21 mouse cellular contexts compared by ENCODE assay signal in genomic region chr1:54934911-54935310, GRCm38 (mm10). TPM values are rescaled to one million over a fixed set of nuclear protein-coding genes. Genes with fewer than 3 reads are reported as not detected.
DNase-seq lines count a peak whose midpoint lies in the region; ATAC-seq and TF ChIP-seq lines count a peak whose summit lies in the region.
"Had no signal": no experiment of that assay in that cellular context is flagged by ENCODE, and none has a peak within 500 bp of the region (broad histone marks: within the 10 kb centered on the region; RNA-seq: fewer than 3 reads in every experiment).

No protein-coding gene starts in this region.

- peak; percentile 39 for DNase-seq in lung, postnatal 10 days
- no peak for DNase-seq in lung, adult 2 months
- peak; percentile 45 for DNase-seq in R1 (ENCODE audit: low read depth, low spot score)
- no peak for DNase-seq in embryo, embryonic 10.5 days (ENCODE audit: low spot score)
- DNase-seq in gastrocnemius, postnatal 10 days = no peak
- DNase-seq in gastrocnemius, postnatal 36 days = no peak
- DNase-seq: cerebellum, adult 9-10 months; kidney, adult 9 months; layer of hippocampus, adult 9-11 months; left cerebral cortex, postnatal 4 days; midbrain, embryonic 14.5 days; retina, postnatal 1 day; thymus, postnatal 36 days had no signal

- TF ChIP-seq POLR2A in lung, adult 2 months (IDR thresholded peaks at IDR 0.05; ENCODE audit: borderline replicate concordance, extremely low read depth, low read depth, low read length) = no peak

- 44% methylated on average over 2 of the region's 2 CpGs for WGBS in lung, adult 2 months

- H3K4me3 ChIP-seq in lung, adult 2 months (replicated peaks; ENCODE audit: extremely low read depth, low read depth, low read length) = no peak overlapping the region
- H3K4me3 ChIP-seq: embryonic facial prominence, embryonic 12.5 days; erythroblast, embryonic 14.5 days; forebrain, embryonic 13.5 days; heart, embryonic 10.5 days; hindbrain, embryonic 13.5 days; left cerebral cortex, adult 2 months had no signal

- intact Hi-C loops in gastrocnemius, postnatal 36 days (cut with DNase I) = no loop called here

- ATAC-seq in CD4-positive, CD25-positive, alpha-beta regulatory T cell, adult 4 months = peak; percentile 34
- ATAC-seq in megakaryocyte progenitor cell, adult 5-6 weeks (replicated peaks; ENCODE audit: poor library complexity) = peak; percentile 79
- ATAC-seq: forebrain, embryonic 13.5 days had no signal

- TF ChIP-seq CTCF in lung, adult 2 months (IDR thresholded peaks at IDR 0.05; ENCODE audit: insufficient read depth, low read length) = no peak

- H3K4me1 ChIP-seq in lung, adult 2 months (ENCODE audit: control insufficient read depth, insufficient read depth, low read length) = no peaks in the 10 kb centered on the region
- H3K4me1 ChIP-seq: forebrain, embryonic 13.5 days; hindbrain, embryonic 13.5 days had no signal

RNA-seq across cellular contexts. Expression of gene Ankrd44, which starts 8.7 kb away (rescaled TPM):
- 39.0 and 67.3 TPM in 2 replicates for polyA plus RNA-seq in lung, adult 2 months (2012; rRNA removed)
- polyA plus RNA-seq in CD4-positive, CD25-positive, alpha-beta regulatory T cell, adult 4 months (2017; shearing (Covaris generic)) = 100 to 1,000 TPM; 167 to 195 TPM
- 106 and 110 TPM in 2 replicates for total RNA-seq in megakaryocyte progenitor cell, adult 5-6 weeks (2015)
- 69.3 and 69.8 TPM in 2 replicates for total RNA-seq in megakaryocyte progenitor cell, adult 5-6 weeks (2017)
- 10 to 100 TPM; 14.5 to 16.9 TPM for total RNA-seq in gastrocnemius, postnatal 10 days (2021)
- 1 to 10 TPM; 5.1 to 6.2 TPM for total RNA-seq in gastrocnemius, postnatal 36 days (2021)

Comparison
In these comparisons a context has a peak if more than half of its experiments do, and no peak if none do; other contexts are left out.
1. DNase-seq: peak in lung, postnatal 10 days (single experiment) and R1 (single experiment); none in lung, adult 2 months (single experiment), embryo, embryonic 10.5 days (single experiment), gastrocnemius, postnatal 10 days (single experiment) and gastrocnemius, postnatal 36 days (0 of 2).